Mouse (Mus musculus): Measurements from ENCODE around the gene Rgs18.

Rgs18 gene

GRCm38 (mm10) chr1:144775331-144775730 lies at the start of gene Rgs18:
Gene Rgs18 (minus strand): TSS chr1:144775435.
- DNase-seq (ENCODE audit: low spot score in 2 of 2), result no peak

GRCm38 (mm10) chr1:144774394-144774793 lies 841 bp downstream of the Rgs18 start:
- DNase-seq (ENCODE audit: low spot score in 2 of 2), result no peak

GRCm38 (mm10) chr1:144766218-144766617 lies 9.0 kb downstream of the Rgs18 start:
- no peak for DNase-seq (ENCODE audit: low spot score in 2 of 2)

GRCm38 (mm10) chr1:144760792-144761191 lies 14.4 kb downstream of the Rgs18 start:
- no peak for DNase-seq (ENCODE audit: low spot score in 2 of 2)

GRCm38 (mm10) chr1:144750763-144751162 lies 24.5 kb downstream of the Rgs18 start:
- DNase-seq (ENCODE audit: low spot score in 2 of 2), result no peak

- no peak for DNase-seq (ENCODE audit: low spot score in 2 of 2)
Observed at GRCm38 (mm10) chr1:144746182-144746581, 29.1 kb downstream of the Rgs18 start.

- DNase-seq (ENCODE audit: low spot score in 2 of 2), result no peak
Observed at GRCm38 (mm10) chr1:144737739-144738138, 37.5 kb downstream of the Rgs18 start.

GRCm38 (mm10) chr1:144720736-144721135 lies 54.5 kb downstream of the Rgs18 start:
- DNase-seq (ENCODE audit: low spot score in 2 of 2), result no peak

- no peak for DNase-seq (ENCODE audit: low spot score in 2 of 2)
Observed at GRCm38 (mm10) chr1:144704373-144704772, 70.9 kb downstream of the Rgs18 start.

Measured in thymus, postnatal 10 days (tissue).